Mouse (Mus musculus) embryo, embryonic 11.5 days (tissue): Measurements from ENCODE around the gene Trpm6.

Source experiments
- DNase-seq: peaks from one replicate; pipeline ENCODE4 v3.0.0-alpha.2; 2012; ENCODE audit warnings: low read depth, low spot score

Gene Trpm6

DNA sequence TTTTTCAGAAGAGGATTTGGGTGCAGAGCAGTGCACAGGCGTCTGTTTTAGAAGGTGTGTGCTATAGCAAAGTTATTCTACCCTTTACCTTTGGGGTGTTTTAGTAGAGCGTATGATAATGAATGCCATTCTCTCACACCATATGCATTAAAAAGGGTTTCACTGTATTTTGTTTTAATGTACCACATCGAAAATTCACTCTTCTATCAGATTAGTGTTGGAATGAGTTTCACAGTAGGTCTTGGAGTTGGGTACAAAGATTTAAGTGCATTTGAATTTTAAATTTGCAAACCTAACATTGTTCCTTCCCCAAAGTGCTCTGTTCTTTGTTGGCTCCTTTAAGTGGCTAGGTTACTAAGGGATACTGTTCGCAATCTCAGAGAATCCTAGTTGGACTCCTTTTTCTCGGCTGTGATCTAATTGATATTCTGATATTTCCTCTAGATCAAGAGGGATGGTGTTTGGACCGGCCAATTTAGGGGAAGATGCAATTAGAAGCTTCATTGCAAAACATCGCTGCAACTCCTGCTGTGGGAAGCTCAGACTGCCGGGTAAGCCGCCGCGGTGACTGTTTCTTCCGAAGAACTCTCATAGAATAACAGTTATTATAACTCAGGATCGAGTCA lies 138.8 kb downstream of the Trpm6 start:
- DNase-seq, result no peak

DNA sequence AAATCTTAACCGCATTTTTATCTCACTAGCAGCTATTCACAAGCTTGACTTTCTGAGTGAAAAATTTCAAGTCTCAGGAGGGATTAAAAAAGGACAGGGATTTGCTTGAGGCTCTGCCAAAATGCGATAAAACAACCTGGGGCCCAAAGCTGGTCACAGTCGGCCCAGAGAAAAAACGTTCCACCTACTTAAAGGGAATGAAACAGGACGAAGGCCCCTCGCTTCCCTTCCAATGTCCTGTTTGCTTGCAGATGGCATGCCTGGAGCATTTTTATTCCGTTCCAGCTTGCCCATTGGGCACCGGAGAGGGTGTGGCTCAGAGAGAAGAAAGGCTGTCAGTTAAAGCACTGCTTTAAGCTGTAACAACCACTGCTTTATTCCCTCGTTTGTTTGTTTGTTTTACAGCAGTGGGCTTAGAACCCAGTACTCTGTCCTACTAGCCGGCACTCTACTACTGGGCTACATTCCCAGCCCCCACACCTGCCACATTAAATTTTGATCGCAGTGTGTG lies 139.4 kb downstream of the Trpm6 start:
- DNase-seq, result no peak

GRCm38 (mm10) chr19:18889632-18890031 lies 139.8 kb downstream of the Trpm6 start:
- DNase-seq, result no peak

GRCm38 (mm10) chr19:18890216-18890615 lies 140.4 kb downstream of the Trpm6 start:
- DNase-seq, result no peak

- DNase-seq, result no peak
These were observed 148.5 kb downstream of the Trpm6 start for GRCm38 (mm10) chr19:18898238-18898637.

DNA sequence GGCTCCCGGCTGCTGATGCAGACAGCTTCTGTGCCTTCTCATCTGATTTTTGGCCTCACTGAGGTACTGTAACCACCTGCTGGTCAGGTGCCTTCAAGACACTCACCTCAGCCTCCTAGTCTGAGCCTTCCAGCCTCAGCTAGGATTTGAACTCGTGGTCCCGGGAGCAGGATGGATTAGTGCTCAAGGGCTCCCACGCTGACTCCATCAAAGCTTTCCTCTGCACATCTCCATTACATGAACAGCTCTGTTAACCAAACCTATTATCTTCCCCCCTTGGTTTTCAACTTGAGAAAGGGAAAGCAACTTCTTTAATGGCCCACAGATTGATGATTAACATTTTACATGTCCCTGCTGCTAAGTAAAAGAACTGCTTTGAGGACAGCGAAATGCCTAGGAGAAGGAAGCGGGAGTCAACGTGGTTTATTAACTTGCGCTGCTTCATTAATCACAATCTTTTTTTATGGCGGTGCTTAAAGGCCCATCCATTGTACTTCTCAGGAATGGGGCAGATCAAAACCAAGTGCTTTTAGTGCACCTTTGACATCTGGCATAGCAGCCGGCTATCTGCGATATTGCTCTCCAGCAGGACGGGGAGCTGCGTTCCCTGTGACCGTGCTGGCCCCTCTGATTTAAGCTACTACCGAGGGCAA lies 152.4 kb downstream of the Trpm6 start:
- no peak for DNase-seq

DNA sequence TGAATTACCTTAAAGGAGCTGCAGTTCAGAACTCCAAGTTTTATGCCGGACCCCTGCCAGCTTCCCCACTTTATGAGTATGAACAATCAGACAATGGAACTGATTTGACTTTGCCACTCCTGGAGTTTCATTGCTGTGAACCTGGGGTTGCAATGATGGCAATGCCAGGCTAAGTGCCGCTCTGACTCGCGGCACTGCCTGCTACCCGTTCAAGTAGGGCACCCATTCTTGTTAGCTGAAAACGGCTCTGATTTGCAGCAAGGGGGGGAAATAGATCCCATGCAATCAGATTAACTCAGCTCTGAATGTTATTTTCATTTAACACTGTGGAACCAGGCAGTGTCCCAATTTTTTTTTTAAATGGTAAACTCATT lies 152.9 kb downstream of the Trpm6 start:
- no peak for DNase-seq

GRCm38 (mm10) chr19:18905511-18905910 lies 155.7 kb downstream of the Trpm6 start:
- no peak for DNase-seq

- no peak for DNase-seq
These were observed 159.9 kb downstream of the Trpm6 start for GRCm38 (mm10) chr19:18909641-18910040.

- DNase-seq, result no peak
These were observed 162.1 kb downstream of the Trpm6 start for GRCm38 (mm10) chr19:18911755-18912340.

- DNase-seq, result no peak
These were observed 191.6 kb downstream of the Trpm6 start for GRCm38 (mm10) chr19:18941391-18941790.
